9 mouse cellular contexts compared by ENCODE assay signal in the genomic region with DNA sequence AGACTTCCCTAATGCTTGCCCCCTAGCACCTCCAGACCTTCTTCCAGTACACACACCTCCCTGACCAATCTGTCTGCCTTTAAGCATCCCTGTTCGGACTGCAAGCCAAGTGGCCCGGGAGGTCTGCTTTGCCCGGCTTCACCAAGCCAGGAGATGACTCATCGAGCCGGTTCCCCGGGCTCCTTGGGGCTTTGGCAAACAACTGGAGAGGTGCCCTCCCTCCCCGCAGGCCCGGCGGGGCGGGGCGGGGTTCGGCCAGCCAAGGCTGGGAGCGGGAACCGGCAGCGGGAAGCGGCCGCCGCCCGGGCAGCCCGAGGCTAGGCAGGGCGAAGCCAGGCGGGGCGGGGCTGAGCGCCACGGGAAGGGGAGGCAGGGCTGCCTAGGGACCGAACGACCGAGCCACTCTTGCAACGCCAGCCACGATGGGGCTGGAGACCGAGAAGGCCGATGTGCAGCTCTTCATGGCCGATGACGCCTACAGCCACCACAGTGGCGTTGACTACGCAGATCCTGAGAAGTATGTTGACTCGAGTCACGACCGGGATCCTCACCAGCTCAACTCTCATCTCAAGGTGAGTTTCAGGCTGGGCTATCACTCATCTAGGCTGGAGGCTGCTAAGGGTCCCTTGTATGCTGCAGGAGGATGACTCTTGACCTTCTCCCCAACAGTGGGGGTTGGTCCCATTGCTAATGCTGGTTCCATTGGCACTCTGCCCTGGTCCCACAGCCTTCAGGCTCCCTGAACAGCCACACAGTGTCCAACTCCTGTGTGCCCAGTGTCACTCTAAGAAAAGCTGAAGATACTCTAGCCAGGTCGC. TPM values are rescaled to one million over a fixed set of nuclear protein-coding genes. Genes with fewer than 3 reads are reported as not detected.
DNase-seq lines count a peak whose midpoint lies in the region; ATAC-seq and TF ChIP-seq lines count a peak whose summit lies in the region.
"Had no signal": no experiment of that assay in that cellular context is flagged by ENCODE, and none has a peak within 500 bp of the region (broad histone marks: within the 10 kb centered on the region; RNA-seq: fewer than 3 reads in every experiment).

A gene (plus strand): TSS at position 247 of the 818 bp plus-strand sequence.

- ATAC-seq in embryonic facial prominence, embryonic 15.5 days (ENCODE audit: insufficient number of reproducible peaks, low FRiP score, low TSS enrichment, low read depth), result peak; percentile 87
- ATAC-seq in limb, embryonic 14.5 days (ENCODE audit: low FRiP score, low read depth), result peak; percentile 72; the same call in 1 of the 2 replicates
- peak; percentile 93 for ATAC-seq in midbrain, embryonic 15.5 days (replicated peaks)

- TF ChIP-seq POLR2A in limb, embryonic 14.5 days (IDR thresholded peaks at IDR 0.05; ENCODE audit: borderline replicate concordance, extremely low read depth, insufficient read depth, insufficient read length), result no peak
- TF ChIP-seq POLR2A in spleen, adult 2 months (IDR thresholded peaks at IDR 0.05; ENCODE audit: low read depth, low read length), result no peak

- peak within 1 kb of the TSS; percentile 90 for H3K4me2 ChIP-seq in embryonic facial prominence, embryonic 15.5 days (replicated peaks)
- H3K4me2 ChIP-seq in limb, embryonic 14.5 days (replicated peaks; ENCODE audit: low read depth, low read length, severe bottlenecking), result peak within 1 kb of the TSS; percentile 93
- H3K4me2 ChIP-seq in midbrain, embryonic 15.5 days, result peak within 1 kb of the TSS; percentile 95

- H3K27me3 ChIP-seq in embryonic facial prominence, embryonic 15.5 days, result no peaks in the 10 kb centered on the region
- H3K27me3 ChIP-seq in limb, embryonic 14.5 days (ENCODE audit: control insufficient read depth, insufficient read depth, low read length), result no peaks in the 10 kb centered on the region
- peaks cover 5% of the 10 kb centered on the region; the same call in 1 of the 2 replicates for H3K27me3 ChIP-seq in midbrain, embryonic 15.5 days (replicated peaks)
- H3K27me3 ChIP-seq in spleen, adult 2 months (ENCODE audit: control insufficient read depth, insufficient read depth, low read length), result no peaks in the 10 kb centered on the region
- H3K27me3 ChIP-seq: CH12.LX had no signal

- H3K27ac ChIP-seq in embryonic facial prominence, embryonic 15.5 days (replicated peaks), result peak within 1 kb of the TSS; percentile 74
- H3K27ac ChIP-seq in limb, embryonic 14.5 days (replicated peaks; ENCODE audit: low read depth, low read length), result peak within 1 kb of the TSS; percentile 48
- H3K27ac ChIP-seq in midbrain, embryonic 15.5 days, result peak within 1 kb of the TSS; percentile 17; the same call in 1 of the 2 replicates
- peak within 1 kb of the TSS; percentile 58 for H3K27ac ChIP-seq in spleen, adult 2 months (ENCODE audit: insufficient read depth, low read length)

- no peak for TF ChIP-seq CTCF in spleen, adult 2 months (IDR thresholded peaks at IDR 0.05; ENCODE audit: extremely low read depth, insufficient read depth, insufficient read length, insufficient replicate concordance)

- H3K4me1 ChIP-seq in embryonic facial prominence, embryonic 15.5 days, result 0 out of 2 replicates have a peak, but pooled peaks cover 16% of the 10 kb centered on the region
- H3K4me1 ChIP-seq in limb, embryonic 14.5 days (ENCODE audit: control insufficient read depth, insufficient read depth, low read length), result peaks cover 4% of the 10 kb centered on the region; the same call in 1 of the 2 replicates
- peaks cover 6% of the 10 kb centered on the region; the same call in 1 of the 2 replicates for H3K4me1 ChIP-seq in midbrain, embryonic 15.5 days
- H3K4me1 ChIP-seq in spleen, adult 2 months (ENCODE audit: control insufficient read depth, insufficient read depth, insufficient read length), result peaks cover 9% of the 10 kb centered on the region

- peak; percentile 36 to 53 for DNase-seq in spleen, adult 18-20 months
- DNase-seq in spleen, adult 12 weeks (ENCODE audit: low spot score), result no peak
- peak; percentile 90 to 92 for DNase-seq in heart, adult 9 months (ENCODE audit: low spot score in 2 of 2)
- peak; percentile 88 for DNase-seq in kidney, adult 9 months
- peak; percentile 50 for DNase-seq in limb, embryonic 14.5 days (ENCODE audit: low spot score)
- peak in 1 of 2 experiments; percentile 25 for DNase-seq in spleen, adult 2 months (ENCODE audit: low read depth in 1 of 2, low spot score in 2 of 2)

- peak within 1 kb of the TSS; percentile 35 for H3K9ac ChIP-seq in embryonic facial prominence, embryonic 15.5 days
- peak within 1 kb of the TSS; percentile 75 for H3K9ac ChIP-seq in limb, embryonic 14.5 days (ENCODE audit: low read depth, low read length, severe bottlenecking)
- H3K9ac ChIP-seq in midbrain, embryonic 15.5 days, result peak within 1 kb of the TSS; percentile 53

- WGBS in embryonic facial prominence, embryonic 15.5 days, result under 1% methylated on average over 35 of the region's 40 CpGs
- 2% methylated on average over 33 of the region's 40 CpGs for WGBS in limb, embryonic 14.5 days
- 2% methylated on average over 40 of the region's 40 CpGs for WGBS in midbrain, embryonic 15.5 days
- WGBS in spleen, adult 2 months, result 2% methylated on average over 40 of the region's 40 CpGs

- H3K4me3 ChIP-seq in embryonic facial prominence, embryonic 15.5 days (replicated peaks), result peak within 1 kb of the TSS; percentile 50
- H3K4me3 ChIP-seq in limb, embryonic 14.5 days (replicated peaks; ENCODE audit: low read length), result peak within 1 kb of the TSS; percentile 54
- H3K4me3 ChIP-seq in midbrain, embryonic 15.5 days, result peak within 1 kb of the TSS; percentile 63
- peak within 1 kb of the TSS; percentile 56 for H3K4me3 ChIP-seq in spleen, adult 2 months (ENCODE audit: extremely low read depth, insufficient read depth, insufficient read length)

- no peaks in the 10 kb centered on the region for H3K9me3 ChIP-seq in embryonic facial prominence, embryonic 15.5 days (replicated peaks)
- H3K9me3 ChIP-seq in limb, embryonic 14.5 days (ENCODE audit: control insufficient read depth, low read length), result no peaks in the 10 kb centered on the region
- H3K9me3 ChIP-seq in midbrain, embryonic 15.5 days, result no peaks in the 10 kb centered on the region

- H3K36me3 ChIP-seq in embryonic facial prominence, embryonic 15.5 days, result no peaks in the 10 kb centered on the region
- H3K36me3 ChIP-seq in limb, embryonic 14.5 days (ENCODE audit: control insufficient read depth, insufficient read depth, low read length), result no peaks in the 10 kb centered on the region
- H3K36me3 ChIP-seq in midbrain, embryonic 15.5 days (replicated peaks), result no peaks in the 10 kb centered on the region
- H3K36me3 ChIP-seq in spleen, adult 2 months (ENCODE audit: control insufficient read depth, insufficient read depth, low read length), result no peaks in the 10 kb centered on the region

RNA-seq across cellular contexts. Expression of the gene that starts here (rescaled TPM):
- polyA plus RNA-seq in embryonic facial prominence, embryonic 15.5 days (2015; fragmentation: Nextera tagmentation; extraction: Ambion mirVana), result 38.5 and 47.3 TPM in 2 replicates
- 7.6 and 8.6 TPM in 2 replicates for polyA plus RNA-seq in limb, embryonic 14.5 days (2012; rRNA removed)
- polyA plus RNA-seq in limb, embryonic 14.5 days (2014; fragmentation: Nextera tagmentation; extraction: Ambion mirVana), result 18.6 TPM in 2 replicates
- polyA plus RNA-seq in midbrain, embryonic 15.5 days (2015; fragmentation: Nextera tagmentation; extraction: Ambion mirVana), result 12.0 and 13.4 TPM in 2 replicates
- polyA plus RNA-seq in spleen, adult 2 months (2012; rRNA removed), result 6.8 and 9.1 TPM in 2 replicates

Comparison
In these comparisons a context has a peak if more than half of its experiments do, and no peak if none do; other contexts are left out.
1. H3K27ac ChIP-seq: peak in every context shown above with its lines; median percentile 74 in embryonic facial prominence, embryonic 15.5 days; 58 in spleen, adult 2 months; 48 in limb, embryonic 14.5 days; 17 in midbrain, embryonic 15.5 days.